Mouse (Mus musculus): Measurements from ENCODE around the gene Mrgprf.

Mrgprf gene

GRCm38 (mm10) chr7:145301008-145301340 is 346 bp downstream of the Mrgprf start:
- DNase-seq (ENCODE audit: low spot score) = no peak

- DNase-seq (ENCODE audit: low spot score) = no peak
Measured at GRCm38 (mm10) chr7:145301341-145302005, 845 bp downstream of the Mrgprf start.

GRCm38 (mm10) chr7:145302488-145303285 is 2.1 kb downstream of the Mrgprf start:
- DNase-seq (ENCODE audit: low spot score) = no peak

- DNase-seq (ENCODE audit: low spot score) = no peak
Measured at GRCm38 (mm10) chr7:145304153-145304552, 3.5 kb downstream of the Mrgprf start.

- DNase-seq (ENCODE audit: low spot score) = no peak
Measured at GRCm38 (mm10) chr7:145307636-145308035, 7.0 kb downstream of the Mrgprf start.

GRCm38 (mm10) chr7:145308061-145308675 is 7.5 kb downstream of the Mrgprf start:
- DNase-seq (ENCODE audit: low spot score) = no peak

GRCm38 (mm10) chr7:145308866-145309265 is 8.2 kb downstream of the Mrgprf start:
- no peak for DNase-seq (ENCODE audit: low spot score)

GRCm38 (mm10) chr7:145309877-145310276 is 9.2 kb downstream of the Mrgprf start:
- no peak for DNase-seq (ENCODE audit: low spot score)

- no peak for DNase-seq (ENCODE audit: low spot score)
Measured at GRCm38 (mm10) chr7:145310526-145310925, 9.9 kb downstream of the Mrgprf start.

GRCm38 (mm10) chr7:145312137-145312536 is 11.5 kb downstream of the Mrgprf start:
- no peak for DNase-seq (ENCODE audit: low spot score)

- no peak for DNase-seq (ENCODE audit: low spot score)
Measured at GRCm38 (mm10) chr7:145314785-145315411, 14.3 kb downstream of the Mrgprf start, which contains the start of gene Mrgprd. TSS of gene Mrgprd (plus strand) at chr7:145314835.

GRCm38 (mm10) chr7:145317522-145317921 is 16.9 kb downstream of the Mrgprf start:
- DNase-seq (ENCODE audit: low spot score) = no peak

GRCm38 (mm10) chr7:145319481-145319880 is 18.9 kb downstream of the Mrgprf start:
- no peak for DNase-seq (ENCODE audit: low spot score)

- no peak for DNase-seq (ENCODE audit: low spot score)
Measured at GRCm38 (mm10) chr7:145323607-145324006, 23.0 kb downstream of the Mrgprf start.

- no peak for DNase-seq (ENCODE audit: low spot score)
Measured at GRCm38 (mm10) chr7:145325697-145326096, 25.1 kb downstream of the Mrgprf start.

GRCm38 (mm10) chr7:145329982-145330381 is 29.4 kb downstream of the Mrgprf start:
- no peak for DNase-seq (ENCODE audit: low spot score)

GRCm38 (mm10) chr7:145330641-145331040 is 30.0 kb downstream of the Mrgprf start:
- no peak for DNase-seq (ENCODE audit: low spot score)

GRCm38 (mm10) chr7:145332376-145333041 is 31.9 kb downstream of the Mrgprf start:
- DNase-seq (ENCODE audit: low spot score) = no peak

- DNase-seq (ENCODE audit: low spot score) = no peak
Measured at GRCm38 (mm10) chr7:145333936-145334335, 33.3 kb downstream of the Mrgprf start.

- DNase-seq (ENCODE audit: low spot score) = no peak
Measured at GRCm38 (mm10) chr7:145334428-145335027, 33.9 kb downstream of the Mrgprf start.

- no peak for DNase-seq (ENCODE audit: low spot score)
Measured at GRCm38 (mm10) chr7:145335199-145335598, 34.6 kb downstream of the Mrgprf start.

Data from spleen, adult 12 weeks (tissue).